Comparison of ENCODE assay signal across 14 mouse cellular contexts in the genomic region with DNA sequence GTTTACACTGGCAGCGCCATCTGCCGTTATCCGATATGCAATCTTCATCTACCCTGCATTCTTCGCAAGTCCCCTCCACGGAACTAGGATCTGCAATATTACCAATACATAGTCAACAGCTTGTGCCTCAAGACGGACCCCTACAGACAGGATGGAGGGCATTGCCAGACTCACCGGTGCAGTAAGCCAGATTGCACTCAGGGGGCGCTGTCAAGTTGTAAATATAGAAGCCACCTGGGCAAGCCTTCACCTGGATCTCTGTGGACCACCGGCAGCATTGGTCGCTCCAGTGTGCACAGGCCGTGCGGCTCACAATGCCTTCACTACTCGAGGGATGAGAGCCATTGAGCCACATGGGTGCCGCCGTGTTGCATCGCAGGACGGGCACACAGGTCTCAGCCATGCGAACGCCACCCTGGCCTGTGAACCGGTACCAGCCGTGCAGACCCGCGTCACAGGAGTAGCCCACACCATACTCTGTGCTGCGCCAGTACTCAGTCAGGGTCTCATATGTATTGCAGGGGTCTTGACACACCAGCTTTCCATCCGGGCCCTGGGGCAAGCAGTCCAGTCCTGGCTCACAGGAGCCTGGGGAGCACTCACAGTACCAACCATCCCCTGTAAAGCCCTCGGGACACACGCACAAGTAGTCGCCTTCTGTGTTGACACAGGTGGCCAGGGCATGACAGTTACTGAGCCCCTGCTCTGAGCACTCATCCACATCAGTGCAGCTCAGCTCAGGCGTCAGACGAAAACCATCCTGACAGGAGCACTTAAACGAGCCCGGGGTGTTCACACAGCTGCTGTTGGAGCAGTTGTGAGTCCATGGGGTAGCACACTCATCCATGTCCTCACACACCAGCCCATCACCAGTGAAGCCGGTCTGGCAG. TPM values are rescaled to one million over a fixed set of nuclear protein-coding genes. Genes with fewer than 3 reads are reported as not detected.
DNase-seq lines count a peak whose midpoint lies in the region; ATAC-seq and TF ChIP-seq lines count a peak whose summit lies in the region.
"Had no signal": no experiment of that assay in that cellular context is flagged by ENCODE, and none has a peak within 500 bp of the region (broad histone marks: within the 10 kb centered on the region; RNA-seq: fewer than 3 reads in every experiment).

No protein-coding gene starts in this region.

- TF ChIP-seq POLR2A in kidney, adult 2 months (IDR thresholded peaks at IDR 0.05; ENCODE audit: low read depth, low read length) = no peak

- no peaks in the 10 kb centered on the region for H3K9me3 ChIP-seq in liver, embryonic 11.5 days (ENCODE audit: control insufficient read depth, low read length)
- no peaks in the 10 kb centered on the region for H3K9me3 ChIP-seq in forebrain, embryonic 16.5 days (ENCODE audit: control insufficient read depth, low read length)
- H3K9me3 ChIP-seq: hindbrain, embryonic 13.5 days had no signal

- no peaks in the 10 kb centered on the region for H3K27me3 ChIP-seq in liver, embryonic 11.5 days (replicated peaks; ENCODE audit: control insufficient read depth, insufficient read depth, low read length)
- no peaks in the 10 kb centered on the region for H3K27me3 ChIP-seq in kidney, adult 2 months (replicated peaks; ENCODE audit: control insufficient read depth, insufficient read depth, low read length)
- H3K27me3 ChIP-seq in forebrain, embryonic 16.5 days (replicated peaks; ENCODE audit: control insufficient read depth, insufficient read depth, low read length) = no peaks in the 10 kb centered on the region
- H3K27me3 ChIP-seq: hindbrain, embryonic 13.5 days had no signal

- no peak overlapping the region for H3K9ac ChIP-seq in liver, embryonic 11.5 days (ENCODE audit: low read depth, low read length)
- no peak overlapping the region for H3K9ac ChIP-seq in forebrain, embryonic 16.5 days (replicated peaks; ENCODE audit: low read depth, low read length)
- H3K9ac ChIP-seq: hindbrain, embryonic 13.5 days had no signal

- H3K27ac ChIP-seq in liver, embryonic 11.5 days (ENCODE audit: low read depth, low read length) = no peak overlapping the region
- H3K27ac ChIP-seq in kidney, adult 2 months (ENCODE audit: insufficient read depth, low read depth, low read length) = peak overlapping the region; percentile 84
- no peak overlapping the region for H3K27ac ChIP-seq in forebrain, embryonic 16.5 days (ENCODE audit: low read length)
- H3K27ac ChIP-seq: hindbrain, embryonic 13.5 days had no signal

- H3K4me2 ChIP-seq in liver, embryonic 11.5 days = no peak overlapping the region
- H3K4me2 ChIP-seq in forebrain, embryonic 16.5 days (ENCODE audit: low read length) = no peak overlapping the region
- H3K4me2 ChIP-seq: hindbrain, embryonic 13.5 days had no signal

- 65% methylated on average over 33 of the region's 33 CpGs for WGBS in liver, embryonic 11.5 days
- 51% methylated on average over 33 of the region's 33 CpGs for WGBS in kidney, adult 2 months
- WGBS in forebrain, embryonic 16.5 days = 85% methylated on average over 33 of the region's 33 CpGs

- no peak overlapping the region for H3K4me3 ChIP-seq in liver, embryonic 11.5 days (ENCODE audit: low read depth, low read length)
- H3K4me3 ChIP-seq in kidney, adult 2 months (ENCODE audit: insufficient read depth, low read depth, low read length) = peak overlapping the region; percentile 50
- H3K4me3 ChIP-seq in forebrain, embryonic 16.5 days (replicated peaks; ENCODE audit: low read length) = no peak overlapping the region
- H3K4me3 ChIP-seq: hindbrain, embryonic 13.5 days; myocyte had no signal

- DNase-seq in liver, embryonic 11.5 days (ENCODE audit: low spot score) = no peak
- DNase-seq in liver (no peak), R1 (ENCODE audit: low read depth, low spot score) (peak; percentile 44)
- DNase-seq in kidney, adult 2 months = peak; percentile 54
- DNase-seq in spleen, postnatal 36 days (ENCODE audit: low spot score in 2 of 2) = no peak
- DNase-seq: cerebellum, postnatal 36 days had no signal

- no peaks in the 10 kb centered on the region for H3K4me1 ChIP-seq in liver, embryonic 11.5 days (replicated peaks; ENCODE audit: control insufficient read depth, insufficient read depth, low read length)
- H3K4me1 ChIP-seq in kidney, adult 2 months (ENCODE audit: control insufficient read depth, insufficient read depth, low read length) = peaks cover 8% of the 10 kb centered on the region; the same call in 1 of the 2 replicates
- H3K4me1 ChIP-seq in forebrain, embryonic 16.5 days (replicated peaks; ENCODE audit: control insufficient read depth, insufficient read depth, low read length) = no peaks in the 10 kb centered on the region
- H3K4me1 ChIP-seq: hindbrain, embryonic 13.5 days had no signal

- H3K36me3 ChIP-seq in liver, embryonic 11.5 days (ENCODE audit: control insufficient read depth, insufficient read depth, low read length) = no peaks in the 10 kb centered on the region
- no peaks in the 10 kb centered on the region for H3K36me3 ChIP-seq in kidney, adult 2 months (ENCODE audit: control insufficient read depth, insufficient read depth, low read length)
- no peaks in the 10 kb centered on the region for H3K36me3 ChIP-seq in forebrain, embryonic 16.5 days (ENCODE audit: control insufficient read depth, insufficient read depth)
- H3K36me3 ChIP-seq: hindbrain, embryonic 13.5 days had no signal

- ATAC-seq in liver, embryonic 11.5 days (replicated peaks; ENCODE audit: low FRiP score) = peak; percentile 58
- peak; percentile 33; the same call in 1 of the 2 replicates for ATAC-seq in megakaryocyte, adult 5-6 weeks (ENCODE audit: poor library complexity, severe bottlenecking)
- ATAC-seq in forebrain, embryonic 16.5 days = no peak
- ATAC-seq: forebrain, embryonic 14.5 days had no signal

- no peak; the same call in 1 of the 2 replicates for TF ChIP-seq CTCF in kidney, adult 2 months (conservative IDR thresholded peaks at IDR 0.05; ENCODE audit: insufficient read depth, insufficient read length, low read depth, low read length)

RNA-seq across cellular contexts. Expression of a gene that starts 2.3 kb away (rescaled TPM):
- polyA plus RNA-seq in liver, embryonic 11.5 days (2014; fragmentation: Nextera tagmentation; extraction: Ambion mirVana) = not detected in 2 replicates
- 2,888 and 4,030 TPM in 2 replicates for polyA plus RNA-seq in kidney, adult 2 months (2012; rRNA removed)
- not detected in 2 replicates for total RNA-seq in megakaryocyte, adult 5-6 weeks (2015)
- total RNA-seq in megakaryocyte, adult 5-6 weeks (2017) = not detected in 2 replicates
- not detected in 2 replicates for polyA plus RNA-seq in forebrain, embryonic 16.5 days (2015; fragmentation: Nextera tagmentation; extraction: Ambion mirVana)
- total RNA-seq: heart, adult 8-10 months; layer of hippocampus, postnatal 14 days had no signal
- polyA plus RNA-seq: forebrain, embryonic 14.5 days; hindbrain, embryonic 13.5 days; lung, embryonic 16.5 days; myocyte had no signal

RNA-seq across cellular contexts. Expression of a gene that starts 17.7 kb away (rescaled TPM):
- not detected in 2 replicates for polyA plus RNA-seq in liver, embryonic 11.5 days (2014; fragmentation: Nextera tagmentation; extraction: Ambion mirVana)
- polyA plus RNA-seq in kidney, adult 2 months (2012; rRNA removed) = 2.6 and 3.5 TPM in 2 replicates
- not detected in 2 replicates for total RNA-seq in megakaryocyte, adult 5-6 weeks (2015)
- total RNA-seq in megakaryocyte, adult 5-6 weeks (2017) = not detected in 2 replicates
- polyA plus RNA-seq in forebrain, embryonic 16.5 days (2015; fragmentation: Nextera tagmentation; extraction: Ambion mirVana) = not detected in 2 replicates
- total RNA-seq: heart, adult 8-10 months had no signal
- polyA plus RNA-seq: forebrain, embryonic 14.5 days; hindbrain, embryonic 13.5 days; myocyte had no signal

RNA-seq across cellular contexts. Expression of a gene that starts 42.5 kb away (rescaled TPM):
- polyA plus RNA-seq in liver, embryonic 11.5 days (2014; fragmentation: Nextera tagmentation; extraction: Ambion mirVana) = not detected in 2 replicates
- polyA plus RNA-seq in kidney, adult 2 months (2012; rRNA removed) = 78.2 and 91.7 TPM in 2 replicates
- not detected in 2 replicates for total RNA-seq in megakaryocyte, adult 5-6 weeks (2015)
- total RNA-seq in megakaryocyte, adult 5-6 weeks (2017) = not detected in 2 replicates
- not detected in 2 replicates for polyA plus RNA-seq in forebrain, embryonic 16.5 days (2015; fragmentation: Nextera tagmentation; extraction: Ambion mirVana)
- polyA plus RNA-seq: forebrain, embryonic 14.5 days; hindbrain, embryonic 13.5 days; lung, embryonic 16.5 days; myocyte had no signal

RNA-seq across cellular contexts. Expression of a gene that starts 46.5 kb away (rescaled TPM):
- polyA plus RNA-seq in liver, embryonic 11.5 days (2014; fragmentation: Nextera tagmentation; extraction: Ambion mirVana) = not detected in 2 replicates
- 1.4 and 2.2 TPM in 2 replicates for polyA plus RNA-seq in kidney, adult 2 months (2012; rRNA removed)
- not detected in 2 replicates for total RNA-seq in megakaryocyte, adult 5-6 weeks (2015)
- not detected in 2 replicates for total RNA-seq in megakaryocyte, adult 5-6 weeks (2017)
- not detected in 2 replicates for polyA plus RNA-seq in forebrain, embryonic 16.5 days (2015; fragmentation: Nextera tagmentation; extraction: Ambion mirVana)
- total RNA-seq: layer of hippocampus, postnatal 14 days had no signal
- polyA plus RNA-seq: lung, embryonic 16.5 days; myocyte had no signal

Comparison
In these comparisons a context has a peak if more than half of its experiments do, and no peak if none do; other contexts are left out.
1. DNase-seq: peak in R1 (single experiment) and kidney, adult 2 months (single experiment); none in liver, embryonic 11.5 days (single experiment), liver (single experiment) and spleen, postnatal 36 days (0 of 2).
2. RNA of a gene that starts 2.3 kb away (polyA plus RNA-seq): 2,888 to 4,030 TPM in kidney, adult 2 months; not detected in liver, embryonic 11.5 days and not detected in forebrain, embryonic 16.5 days; every median in the first group is over 1,000 times any median in the second.
3. RNA of a gene that starts 42.5 kb away (polyA plus RNA-seq): 78.2 to 91.7 TPM in kidney, adult 2 months; not detected in forebrain, embryonic 16.5 days and not detected in liver, embryonic 11.5 days; every median in the first group is over 10 times any median in the second.